ENCODE assay signal across 11 mouse cellular contexts in genomic region chr14:77255711-77256110, GRCm38 (mm10).
DNase-seq lines count a peak whose midpoint lies in the region.
"Had no signal": no experiment of that assay in that cellular context is flagged by ENCODE, and none has a peak within 500 bp of the region (broad histone marks: within the 10 kb centered on the region; RNA-seq: fewer than 3 reads in every experiment).

No protein-coding gene starts in this region.

- intact Hi-C loops in gastrocnemius, postnatal 14 days (cut with DNase I; ENCODE audit: low total_unique reads): no loop called here
- intact Hi-C loops in gastrocnemius, postnatal 36 days (cut with DNase I): no loop called here

- DNase-seq in cerebellum, adult 9-10 months: peak; percentile 22
- DNase-seq in cerebellum, adult 9-11 months: no peak
- DNase-seq in gastrocnemius, postnatal 14 days: peak; percentile 14
- no peak for DNase-seq in gastrocnemius, postnatal 36 days
- DNase-seq in kidney, postnatal 14 days: peak; percentile 20
- DNase-seq in kidney, adult 8-10 months: no peak
- peak; percentile 11 for DNase-seq in heart, postnatal 4 days
- DNase-seq in urinary bladder, postnatal 4 days (ENCODE audit: low spot score in 2 of 2): no peak
- DNase-seq: lung, adult 18-20 months; lung, postnatal 10 days; thymus, postnatal 14 days had no signal

Comparison
In these comparisons a context has a peak if more than half of its experiments do, and no peak if none do; other contexts are left out.
1. DNase-seq: peak in cerebellum, adult 9-10 months (single experiment), gastrocnemius, postnatal 14 days (single experiment), kidney, postnatal 14 days (single experiment) and heart, postnatal 4 days (single experiment); none in cerebellum, adult 9-11 months (single experiment), gastrocnemius, postnatal 36 days (0 of 2), kidney, adult 8-10 months (0 of 2) and urinary bladder, postnatal 4 days (0 of 2).